Mouse (Mus musculus): ENCODE results near the gene Lrrfip1. TPM values are rescaled to one million over a fixed set of nuclear protein-coding genes. Genes with fewer than 3 reads are reported as not detected.

Lrrfip1 gene
- polyA plus RNA-seq, 1 experiment from 2014 or later: 54.3 TPM

- no peak for ATAC-seq (ENCODE audit: insufficient number of reproducible peaks, insufficient read depth, low FRiP score, low read depth)
- no peaks in the 10 kb centered on the region for H3K27me3 ChIP-seq (ENCODE audit: control insufficient read depth, insufficient read depth, low read length)
- WGBS: 70% methylated on average over 6 of the region's 6 CpGs
These were observed 91.9 kb downstream of the Lrrfip1 start for GRCm38 (mm10) chr1:91090456-91090855.

DNA sequence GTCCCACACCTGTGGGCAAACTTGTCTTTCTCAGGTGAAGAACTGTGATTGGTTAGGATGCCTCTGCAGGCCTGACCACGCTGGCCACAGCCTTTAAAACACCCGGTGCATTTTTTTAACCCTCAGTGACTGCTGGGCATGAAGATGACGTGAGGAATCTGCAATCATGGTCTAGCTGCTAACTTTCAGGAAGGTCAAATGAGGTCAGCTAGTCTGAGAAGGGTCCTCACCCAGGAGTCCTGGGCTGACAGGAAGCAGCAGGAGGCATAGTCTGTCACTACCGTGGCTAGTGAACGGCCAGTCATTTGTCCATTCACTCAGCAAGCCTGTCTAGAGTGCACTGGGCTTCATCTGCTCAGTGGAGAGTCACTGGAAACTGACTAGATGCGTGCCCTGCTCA lies 93.9 kb downstream of the Lrrfip1 start:
- peaks cover 13% of the 10 kb centered on the region for H3K4me1 ChIP-seq (ENCODE audit: control insufficient read depth, insufficient read depth, low read length)
- H3K9me3 ChIP-seq (ENCODE audit: control insufficient read depth, low read depth, low read length): no peaks in the 10 kb centered on the region
- H3K4me3 ChIP-seq (ENCODE audit: low read depth, low read length): no peak overlapping the region
- no peaks in the 10 kb centered on the region for H3K27me3 ChIP-seq (ENCODE audit: control insufficient read depth, insufficient read depth, low read length)
- no peak overlapping the region for H3K9ac ChIP-seq (replicated peaks; ENCODE audit: low read depth, low read length)
- H3K36me3 ChIP-seq (ENCODE audit: control insufficient read depth, insufficient read depth, low read length): no peaks in the 10 kb centered on the region
- H3K4me2 ChIP-seq (replicated peaks; ENCODE audit: low read depth, low read length): no peak overlapping the region
- ATAC-seq (ENCODE audit: insufficient number of reproducible peaks, insufficient read depth, low FRiP score, low read depth): no peak
- WGBS: 58% methylated on average over 6 of the region's 6 CpGs
- no peak overlapping the region for H3K27ac ChIP-seq (ENCODE audit: low read length)

More at GRCm38 (mm10) chr1:91090456-91090855, 91.9 kb downstream of the Lrrfip1 start:
- Histone ChIP-seq H3K4me3 (ENCODE audit: low read depth, low read length) (no peak overlapping the region), H3K4me2 (replicated peaks; ENCODE audit: low read depth, low read length) (no peak overlapping the region), H3K27ac (ENCODE audit: low read length) (no peak overlapping the region), H3K4me1 (ENCODE audit: control insufficient read depth, insufficient read depth, low read length) (peaks cover 17% of the 10 kb centered on the region), H3K36me3 (ENCODE audit: control insufficient read depth, insufficient read depth, low read length) (no peaks in the 10 kb centered on the region), H3K9ac (replicated peaks; ENCODE audit: low read depth, low read length) (no peak overlapping the region), H3K9me3 (ENCODE audit: control insufficient read depth, low read depth, low read length) (no peaks in the 10 kb centered on the region)

DNA sequence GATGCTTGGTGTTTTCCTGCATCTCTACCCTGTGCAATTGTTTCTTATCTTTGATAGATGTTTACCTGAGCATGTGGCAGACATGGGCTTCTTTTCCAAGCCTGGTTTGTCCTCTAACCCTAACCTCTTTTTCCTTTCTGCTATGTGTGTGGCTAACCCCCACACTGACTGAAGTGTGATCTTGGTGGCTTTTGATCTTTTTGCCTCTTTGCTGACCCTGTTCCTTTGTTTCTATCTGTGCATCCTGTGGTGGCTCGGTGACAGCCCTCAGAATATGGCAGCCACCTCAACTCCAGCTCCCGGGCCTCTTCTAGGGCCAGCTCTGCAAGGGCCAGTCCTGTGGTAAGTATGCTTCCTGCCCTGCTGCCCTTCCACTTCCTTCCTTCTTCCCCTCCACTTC lies 94.8 kb downstream of the Lrrfip1 start:
- no peaks in the 10 kb centered on the region for H3K9me3 ChIP-seq (ENCODE audit: control insufficient read depth, low read depth, low read length)
- no peak for ATAC-seq (ENCODE audit: insufficient number of reproducible peaks, insufficient read depth, low FRiP score, low read depth)
- WGBS: 76% methylated on average over 2 of the region's 2 CpGs
- no peaks in the 10 kb centered on the region for H3K36me3 ChIP-seq (ENCODE audit: control insufficient read depth, insufficient read depth, low read length)
- no peaks in the 10 kb centered on the region for H3K27me3 ChIP-seq (ENCODE audit: control insufficient read depth, insufficient read depth, low read length)
- H3K27ac ChIP-seq (ENCODE audit: low read length): no peak overlapping the region
- H3K4me2 ChIP-seq (replicated peaks; ENCODE audit: low read depth, low read length): no peak overlapping the region
- H3K4me3 ChIP-seq (ENCODE audit: low read depth, low read length): no peak overlapping the region
- H3K9ac ChIP-seq (replicated peaks; ENCODE audit: low read depth, low read length): no peak overlapping the region
- H3K4me1 ChIP-seq (ENCODE audit: control insufficient read depth, insufficient read depth, low read length): peaks cover 14% of the 10 kb centered on the region

GRCm38 (mm10) chr1:91094001-91094400 lies 95.5 kb downstream of the Lrrfip1 start:
- no peaks in the 10 kb centered on the region for H3K36me3 ChIP-seq (ENCODE audit: control insufficient read depth, insufficient read depth, low read length)
- H3K4me2 ChIP-seq (replicated peaks; ENCODE audit: low read depth, low read length): no peak overlapping the region
- WGBS: 78% methylated on average over 5 of the region's 5 CpGs
- ATAC-seq (ENCODE audit: insufficient number of reproducible peaks, insufficient read depth, low FRiP score, low read depth): no peak
- H3K4me3 ChIP-seq (ENCODE audit: low read depth, low read length): no peak overlapping the region
- H3K4me1 ChIP-seq (ENCODE audit: control insufficient read depth, insufficient read depth, low read length): peaks cover 19% of the 10 kb centered on the region
- H3K9me3 ChIP-seq (ENCODE audit: control insufficient read depth, low read depth, low read length): no peaks in the 10 kb centered on the region
- H3K9ac ChIP-seq (replicated peaks; ENCODE audit: low read depth, low read length): no peak overlapping the region
- no peak overlapping the region for H3K27ac ChIP-seq (ENCODE audit: low read length)
- H3K27me3 ChIP-seq (ENCODE audit: control insufficient read depth, insufficient read depth, low read length): no peaks in the 10 kb centered on the region

DNA sequence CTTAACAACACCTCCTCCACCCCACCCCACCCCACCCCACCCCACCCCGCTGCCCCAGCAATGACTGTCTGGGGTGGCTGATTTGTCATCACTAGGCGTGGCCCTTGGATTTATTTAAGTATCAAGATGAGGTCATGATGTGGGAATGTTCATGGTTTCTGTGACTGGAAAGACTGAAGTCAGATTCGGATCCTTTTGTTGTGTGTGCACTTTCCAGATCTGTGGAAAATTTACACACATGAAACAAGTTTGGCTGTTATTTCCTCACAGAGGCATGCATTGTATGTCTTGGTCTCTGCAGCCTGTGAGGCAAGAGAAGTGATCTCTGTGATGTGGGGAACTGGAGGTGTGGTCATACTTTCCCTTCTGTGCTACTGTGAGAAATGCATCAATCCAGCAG lies 96.7 kb downstream of the Lrrfip1 start:
- 40% methylated on average over 3 of the region's 3 CpGs for WGBS
- H3K27ac ChIP-seq (ENCODE audit: low read length): peak overlapping the region; percentile 55; the same call in 1 of the 2 replicates

DNA sequence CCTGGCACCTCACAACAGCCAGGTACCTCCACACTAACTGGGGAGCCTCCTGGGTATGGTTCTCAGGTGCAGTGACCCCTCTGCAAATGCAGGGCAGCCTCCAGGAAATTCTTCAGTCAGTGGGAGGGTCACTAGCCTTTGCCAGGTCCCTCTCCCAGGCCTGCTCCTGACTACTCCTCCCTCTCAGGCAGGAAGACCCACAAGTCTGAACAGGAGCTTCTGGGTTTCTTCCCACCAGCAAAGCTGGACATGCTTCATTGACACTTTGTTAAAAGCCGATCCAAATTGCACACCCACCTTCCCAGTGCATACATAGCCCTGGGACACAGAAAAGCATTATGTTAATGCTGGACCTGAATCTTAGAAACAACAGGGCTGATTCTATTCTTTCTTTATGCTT lies 97.3 kb downstream of the Lrrfip1 start:
- Histone ChIP-seq H3K27me3 (ENCODE audit: control insufficient read depth, insufficient read depth, low read length) (no peaks in the 10 kb centered on the region), H3K36me3 (ENCODE audit: control insufficient read depth, insufficient read depth, low read length) (no peaks in the 10 kb centered on the region), H3K4me1 (ENCODE audit: control insufficient read depth, insufficient read depth, low read length) (peaks cover 19% of the 10 kb centered on the region), H3K4me2 (replicated peaks; ENCODE audit: low read depth, low read length) (no peak overlapping the region), H3K9me3 (ENCODE audit: control insufficient read depth, low read depth, low read length) (no peaks in the 10 kb centered on the region), H3K27ac (ENCODE audit: low read length) (peak overlapping the region; percentile 55; the same call in 1 of the 2 replicates), H3K9ac (replicated peaks; ENCODE audit: low read depth, low read length) (no peak overlapping the region), H3K4me3 (ENCODE audit: low read depth, low read length) (no peak overlapping the region)
- 68% methylated on average over 1 of the region's 1 CpGs for WGBS
- ATAC-seq (ENCODE audit: insufficient number of reproducible peaks, insufficient read depth, low FRiP score, low read depth): no peak

More for the DNA sequence above, 96.7 kb downstream of the Lrrfip1 start:
- H3K27me3 ChIP-seq (ENCODE audit: control insufficient read depth, insufficient read depth, low read length): no peaks in the 10 kb centered on the region
- H3K36me3 ChIP-seq (ENCODE audit: control insufficient read depth, insufficient read depth, low read length): no peaks in the 10 kb centered on the region
- no peak overlapping the region for H3K4me2 ChIP-seq (replicated peaks; ENCODE audit: low read depth, low read length)
- H3K4me3 ChIP-seq (ENCODE audit: low read depth, low read length): no peak overlapping the region
- H3K4me1 ChIP-seq (ENCODE audit: control insufficient read depth, insufficient read depth, low read length): peaks cover 19% of the 10 kb centered on the region
- H3K9ac ChIP-seq (replicated peaks; ENCODE audit: low read depth, low read length): no peak overlapping the region
- H3K9me3 ChIP-seq (ENCODE audit: control insufficient read depth, low read depth, low read length): no peaks in the 10 kb centered on the region
- 0 out of 2 replicates have a peak, but pooled peaks have one; percentile 3 for ATAC-seq (ENCODE audit: insufficient number of reproducible peaks, insufficient read depth, low FRiP score, low read depth)

GRCm38 (mm10) chr1:91096490-91096889 lies 98.0 kb downstream of the Lrrfip1 start:
- 67% methylated on average over 5 of the region's 5 CpGs for WGBS
- Histone ChIP-seq H3K36me3 (ENCODE audit: control insufficient read depth, insufficient read depth, low read length) (no peaks in the 10 kb centered on the region), H3K27ac (ENCODE audit: low read length) (no peak overlapping the region), H3K4me1 (ENCODE audit: control insufficient read depth, insufficient read depth, low read length) (peaks cover 19% of the 10 kb centered on the region), H3K27me3 (ENCODE audit: control insufficient read depth, insufficient read depth, low read length) (no peaks in the 10 kb centered on the region), H3K4me3 (ENCODE audit: low read depth, low read length) (no peak overlapping the region), H3K9me3 (ENCODE audit: control insufficient read depth, low read depth, low read length) (no peaks in the 10 kb centered on the region), H3K9ac (replicated peaks; ENCODE audit: low read depth, low read length) (no peak overlapping the region), H3K4me2 (replicated peaks; ENCODE audit: low read depth, low read length) (no peak overlapping the region)
- ATAC-seq (ENCODE audit: insufficient number of reproducible peaks, insufficient read depth, low FRiP score, low read depth): no peak

- Histone ChIP-seq H3K36me3 (ENCODE audit: control insufficient read depth, insufficient read depth, low read length) (no peaks in the 10 kb centered on the region), H3K4me2 (replicated peaks; ENCODE audit: low read depth, low read length) (no peak overlapping the region), H3K9me3 (ENCODE audit: control insufficient read depth, low read depth, low read length) (no peaks in the 10 kb centered on the region), H3K27ac (ENCODE audit: low read length) (no peak overlapping the region), H3K27me3 (ENCODE audit: control insufficient read depth, insufficient read depth, low read length) (no peaks in the 10 kb centered on the region), H3K9ac (replicated peaks; ENCODE audit: low read depth, low read length) (no peak overlapping the region), H3K4me1 (ENCODE audit: control insufficient read depth, insufficient read depth, low read length) (peaks cover 19% of the 10 kb centered on the region), H3K4me3 (ENCODE audit: low read depth, low read length) (no peak overlapping the region)
- WGBS: 86% methylated on average over 11 of the region's 11 CpGs
- no peak for ATAC-seq (ENCODE audit: insufficient number of reproducible peaks, insufficient read depth, low FRiP score, low read depth)
These were observed 98.8 kb downstream of the Lrrfip1 start for GRCm38 (mm10) chr1:91097283-91097834.

GRCm38 (mm10) chr1:91098887-91099286 lies 100.3 kb downstream of the Lrrfip1 start:
- Histone ChIP-seq H3K27ac (ENCODE audit: low read length) (no peak overlapping the region), H3K4me1 (ENCODE audit: control insufficient read depth, insufficient read depth, low read length) (peaks cover 19% of the 10 kb centered on the region), H3K9ac (replicated peaks; ENCODE audit: low read depth, low read length) (no peak overlapping the region), H3K4me2 (replicated peaks; ENCODE audit: low read depth, low read length) (no peak overlapping the region), H3K36me3 (ENCODE audit: control insufficient read depth, insufficient read depth, low read length) (peaks cover 3% of the 10 kb centered on the region; the same call in 1 of the 2 replicates), H3K4me3 (ENCODE audit: low read depth, low read length) (no peak overlapping the region), H3K27me3 (ENCODE audit: control insufficient read depth, insufficient read depth, low read length) (no peaks in the 10 kb centered on the region), H3K9me3 (ENCODE audit: control insufficient read depth, low read depth, low read length) (no peaks in the 10 kb centered on the region)
- 6% methylated on average over 6 of the region's 6 CpGs for WGBS
- 0 out of 2 replicates have a peak, but pooled peaks have one; percentile 51 for ATAC-seq (ENCODE audit: insufficient number of reproducible peaks, insufficient read depth, low FRiP score, low read depth)

Measured in stomach, embryonic 14.5 days (tissue).